Mouse (Mus musculus): ENCODE data around the gene Cdhr1. TPM values are rescaled to one million over a fixed set of nuclear protein-coding genes. Genes with fewer than 3 reads are reported as not detected.

The Cdhr1 gene
- total RNA-seq, 1 experiment from 2014 or later: not detected

DNA sequence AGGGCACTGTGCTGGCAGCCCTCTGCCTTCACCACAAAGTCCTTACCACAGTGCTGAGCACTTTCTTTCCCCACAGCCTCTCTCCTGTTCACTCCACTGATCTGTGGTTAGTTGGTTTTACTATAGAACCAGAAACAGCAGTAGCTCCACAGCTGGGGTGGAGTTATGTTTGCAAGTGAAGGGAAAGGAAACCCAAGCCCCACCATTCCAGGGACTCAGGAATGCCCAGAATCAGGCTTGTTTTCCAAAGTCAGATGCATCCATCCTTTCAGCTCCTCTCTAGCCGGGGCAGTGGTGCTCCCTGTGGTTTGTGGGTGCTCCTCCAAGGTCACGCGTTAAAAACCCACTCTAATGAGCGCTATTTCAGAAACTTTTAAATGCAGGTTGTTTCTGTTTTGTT, 2.6 kb downstream of the Cdhr1 start:
- ATAC-seq (replicated peaks; ENCODE audit: insufficient number of reproducible peaks, low FRiP score, low TSS enrichment, poor library complexity, severe bottlenecking): no peak

DNA sequence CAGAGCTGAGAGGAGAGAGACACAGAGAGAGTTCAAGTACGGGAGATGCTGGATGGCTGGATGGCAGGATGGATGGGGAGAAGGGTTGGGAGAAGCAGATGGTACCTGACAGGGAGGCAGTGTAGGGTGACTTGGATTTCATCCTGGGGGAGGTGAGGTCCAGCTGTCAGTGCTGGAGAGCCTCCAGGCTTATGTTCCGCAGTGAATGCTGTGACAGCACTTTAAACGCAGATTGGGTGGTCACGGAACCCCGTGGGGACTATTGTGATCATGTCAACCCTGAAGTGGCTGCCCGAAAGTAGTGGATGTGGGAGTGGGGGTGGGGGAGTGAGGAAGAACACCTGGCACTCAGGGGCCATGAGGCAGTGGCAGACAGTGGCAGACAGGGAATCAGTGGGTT, 3.7 kb downstream of the Cdhr1 start:
- ATAC-seq (replicated peaks; ENCODE audit: insufficient number of reproducible peaks, low FRiP score, low TSS enrichment, poor library complexity, severe bottlenecking): no peak

DNA sequence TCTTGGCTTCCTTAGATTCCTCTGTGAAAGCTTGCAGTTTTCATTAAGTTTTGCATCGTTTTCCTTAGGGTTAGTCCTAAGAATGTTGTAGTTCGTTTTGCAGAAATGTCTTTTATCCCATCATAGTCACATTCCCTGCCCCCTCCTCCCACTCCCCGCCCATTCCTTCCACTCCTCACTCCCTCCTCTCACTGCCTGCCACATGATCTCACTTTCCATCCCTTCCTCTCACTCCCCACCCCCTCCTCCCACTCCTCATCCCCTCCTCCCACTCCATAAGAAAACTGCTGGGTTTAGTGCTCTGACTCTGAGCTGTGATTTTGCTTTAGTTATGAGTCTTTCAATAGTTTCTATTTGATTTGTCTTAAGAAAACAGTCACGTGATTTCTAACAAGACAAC, 14.4 kb downstream of the Cdhr1 start:
- ATAC-seq (replicated peaks; ENCODE audit: insufficient number of reproducible peaks, low FRiP score, low TSS enrichment, poor library complexity, severe bottlenecking): no peak

DNA sequence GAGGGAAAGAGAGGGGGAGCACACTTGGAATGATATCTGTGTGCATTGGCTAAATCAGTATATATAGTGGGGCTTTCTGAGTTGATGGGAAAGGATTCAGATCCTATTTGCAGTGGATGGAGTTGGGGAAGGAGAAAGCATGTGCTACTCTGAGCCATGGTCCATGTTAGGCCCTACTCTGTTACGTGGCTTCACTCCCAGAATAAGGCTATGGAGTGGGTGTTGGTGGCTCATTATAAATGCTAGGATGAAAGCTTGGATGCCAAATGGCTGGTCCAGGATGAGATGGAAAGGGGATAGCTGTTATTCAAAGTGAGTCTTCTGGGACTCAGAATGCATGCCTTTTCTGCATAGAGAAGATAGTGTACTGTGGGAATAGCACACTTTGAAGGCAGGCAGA, 17.4 kb downstream of the Cdhr1 start:
- no peak for ATAC-seq (replicated peaks; ENCODE audit: insufficient number of reproducible peaks, low FRiP score, low TSS enrichment, poor library complexity, severe bottlenecking)

DNA sequence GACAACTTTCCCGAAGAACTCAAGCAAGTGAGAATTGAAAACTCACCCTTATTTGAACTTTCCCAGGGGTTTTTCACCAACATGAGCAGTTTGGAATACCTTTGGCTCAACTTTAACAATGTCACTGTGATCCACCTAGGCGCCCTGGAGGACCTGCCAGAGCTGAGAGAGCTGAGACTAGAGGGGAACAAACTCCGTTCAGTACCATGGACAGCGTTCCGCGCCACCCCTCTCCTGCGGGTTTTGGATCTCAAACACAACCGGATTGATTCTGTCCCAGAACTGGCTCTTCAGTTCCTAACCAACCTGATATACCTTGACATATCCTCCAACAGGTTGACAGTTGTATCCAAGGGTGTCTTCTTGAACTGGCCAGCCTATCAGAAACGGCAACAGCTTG, 29.6 kb downstream of the Cdhr1 start:
- no peak for ATAC-seq (replicated peaks; ENCODE audit: insufficient number of reproducible peaks, low FRiP score, low TSS enrichment, poor library complexity, severe bottlenecking)

DNA sequence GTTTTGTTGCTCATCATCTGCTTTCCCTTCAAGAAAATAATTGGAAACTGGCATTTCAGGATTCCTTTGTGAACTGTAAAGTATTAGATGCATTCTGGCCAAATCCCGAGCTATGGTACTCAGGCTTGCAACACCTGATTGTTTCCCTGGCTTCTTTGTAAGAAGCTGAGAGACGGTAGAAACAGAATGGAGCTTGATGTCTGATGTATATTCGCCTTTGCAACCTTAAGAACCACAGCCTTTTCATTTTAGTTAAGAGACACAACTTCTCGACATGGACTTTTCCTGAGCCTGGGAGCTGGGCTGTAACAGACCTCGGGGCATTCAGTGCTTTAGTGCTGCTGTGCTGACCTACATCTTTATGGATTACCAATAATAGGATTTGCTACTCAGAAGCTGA, 30.5 kb downstream of the Cdhr1 start, which contains the start of gene Lrit2:
TSS of gene Lrit2 (plus strand) at position 301 of the 400 bp plus-strand sequence.
- no peak for ATAC-seq (replicated peaks; ENCODE audit: insufficient number of reproducible peaks, low FRiP score, low TSS enrichment, poor library complexity, severe bottlenecking)

DNA sequence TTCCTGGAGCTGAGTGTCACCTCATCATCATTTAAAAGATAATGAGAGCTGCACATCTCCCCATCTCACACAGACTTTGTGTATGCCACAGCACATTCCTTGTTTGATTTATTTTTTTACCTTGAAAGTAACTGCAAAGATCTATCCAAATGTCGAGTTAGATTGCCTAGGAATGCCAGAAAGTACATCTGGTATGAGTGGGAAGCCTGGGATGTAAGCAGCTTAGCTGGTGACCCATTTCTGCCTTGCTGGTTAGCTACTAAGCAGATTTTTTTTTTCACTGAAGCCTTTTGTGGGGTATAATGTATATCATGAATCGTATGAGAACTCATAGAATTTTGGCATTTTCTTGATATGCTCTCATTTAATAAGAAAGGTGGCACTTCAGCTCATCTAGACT, 31.5 kb downstream of the Cdhr1 start:
- no peak for ATAC-seq (replicated peaks; ENCODE audit: insufficient number of reproducible peaks, low FRiP score, low TSS enrichment, poor library complexity, severe bottlenecking)

DNA sequence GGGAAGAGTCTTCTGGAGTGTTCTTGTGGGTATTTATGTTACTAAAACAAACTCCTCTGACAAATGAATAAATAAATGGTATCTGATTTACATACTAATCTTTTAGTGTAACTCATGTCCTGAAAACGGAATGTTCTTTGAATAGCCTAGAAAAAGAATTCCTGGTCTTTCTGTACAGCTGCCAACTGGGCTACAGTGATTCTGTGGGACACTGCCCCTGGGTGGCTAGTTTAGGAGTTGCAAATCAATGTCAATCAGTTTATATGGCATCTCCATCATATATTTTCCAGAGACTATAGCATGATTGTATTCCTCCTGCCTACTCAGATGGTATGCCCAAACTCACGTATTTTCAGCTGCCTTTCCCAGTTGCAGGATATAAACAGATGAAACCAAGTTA, 33.3 kb downstream of the Cdhr1 start:
- no peak for ATAC-seq (replicated peaks; ENCODE audit: insufficient number of reproducible peaks, low FRiP score, low TSS enrichment, poor library complexity, severe bottlenecking)

DNA sequence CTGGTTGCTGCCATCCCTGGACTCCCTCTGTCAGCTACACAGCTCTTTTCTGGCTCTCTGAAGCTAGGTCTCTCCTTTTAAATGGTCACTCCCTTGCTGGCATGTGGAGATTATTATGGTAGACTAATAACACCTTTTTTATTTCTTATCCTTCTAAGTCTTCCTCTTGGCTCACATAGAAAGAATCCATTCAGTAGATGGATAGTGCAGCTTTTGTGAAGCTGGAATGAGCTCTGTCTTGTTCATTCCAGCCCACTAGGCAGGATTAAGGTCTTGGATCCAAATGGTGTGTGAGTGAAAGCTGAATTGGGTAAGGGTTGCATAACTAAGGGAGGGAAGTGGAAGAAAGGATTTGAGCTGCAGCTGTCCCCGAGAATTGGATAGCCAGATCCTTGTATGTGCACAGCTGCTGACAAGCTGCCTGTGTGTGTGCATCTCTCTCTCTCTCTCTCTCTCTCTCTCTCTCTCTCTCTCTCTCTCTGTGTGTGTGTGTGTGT, 49.2 kb downstream of the Cdhr1 start, which contains the start of gene Rgr:
TSS of gene Rgr (minus strand) at position 51 of the 497 bp plus-strand sequence.
- ATAC-seq (replicated peaks; ENCODE audit: insufficient number of reproducible peaks, low FRiP score, low TSS enrichment, poor library complexity, severe bottlenecking): no peak

DNA sequence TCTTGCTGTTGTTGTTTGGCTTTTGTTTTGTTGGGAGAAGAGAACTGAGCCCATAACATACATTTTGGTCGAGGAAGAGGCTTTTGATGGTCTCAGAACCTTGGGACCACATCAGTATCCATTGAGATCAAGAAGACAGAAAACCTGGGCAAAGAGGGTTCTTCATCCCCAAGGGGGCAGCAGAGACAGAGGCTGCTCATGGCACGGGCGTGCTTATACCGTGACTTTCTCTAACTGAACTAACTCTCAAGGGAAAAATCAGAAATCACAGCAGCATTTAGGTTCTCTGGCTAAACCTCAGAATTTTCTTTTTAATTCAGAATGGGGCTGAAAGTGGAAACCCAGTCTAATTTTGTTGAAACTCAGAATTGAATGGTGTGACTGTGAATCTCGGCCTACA, 63.7 kb downstream of the Cdhr1 start:
- no peak for ATAC-seq (replicated peaks; ENCODE audit: insufficient number of reproducible peaks, low FRiP score, low TSS enrichment, poor library complexity, severe bottlenecking)

DNA sequence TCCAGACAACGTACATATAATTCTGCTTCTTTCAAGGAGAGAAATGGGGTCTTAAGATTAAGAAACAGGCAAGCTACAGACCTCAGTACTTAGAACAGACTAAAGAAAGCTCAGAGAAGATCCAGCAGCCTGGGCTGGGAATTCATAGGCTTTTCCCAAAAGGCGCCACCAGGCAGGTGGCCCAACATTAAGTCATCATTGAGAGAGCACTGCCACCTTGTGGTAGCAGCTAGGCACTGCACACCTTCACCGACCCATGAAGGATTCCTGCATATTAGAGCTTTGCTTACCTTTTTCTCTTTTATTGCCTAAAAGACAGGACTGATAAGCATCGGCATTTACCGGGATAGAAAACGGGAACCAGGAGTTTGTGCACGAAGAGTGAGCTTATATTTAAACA, 64.9 kb downstream of the Cdhr1 start:
- peak; percentile 64; the same call in 1 of the 2 replicates for ATAC-seq (replicated peaks; ENCODE audit: insufficient number of reproducible peaks, low FRiP score, low TSS enrichment, poor library complexity, severe bottlenecking)

DNA sequence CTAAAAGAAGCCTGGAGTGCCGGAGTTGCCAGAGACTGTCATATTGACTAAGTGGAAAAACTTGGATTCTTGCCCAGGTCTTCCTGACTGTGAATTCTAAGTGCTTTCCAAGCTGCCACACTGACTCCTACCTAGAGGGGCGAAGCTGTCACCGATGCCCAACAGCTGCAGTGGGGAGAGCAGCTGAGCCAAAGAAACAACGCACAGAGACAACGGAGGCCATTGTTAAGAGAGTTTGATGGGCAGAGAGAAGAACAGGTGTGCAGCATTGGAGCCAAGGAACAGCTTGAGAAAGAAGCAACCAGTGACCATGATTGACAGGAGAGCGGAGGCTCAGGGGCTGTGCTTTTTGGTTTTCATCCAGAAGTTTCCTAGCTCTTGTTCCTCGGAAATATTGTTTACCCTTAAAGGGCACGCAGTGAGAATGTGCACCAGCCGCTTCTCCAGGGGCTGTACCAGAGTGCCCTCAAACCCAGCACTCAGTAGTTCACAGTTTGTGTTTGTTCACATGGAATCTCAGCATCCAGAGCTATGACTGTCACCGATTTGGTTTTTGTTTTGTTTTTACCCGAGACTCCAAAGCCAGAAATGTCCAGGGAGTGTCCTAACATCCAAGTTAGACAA, 65.6 kb downstream of the Cdhr1 start:
- no peak for ATAC-seq (replicated peaks; ENCODE audit: insufficient number of reproducible peaks, low FRiP score, low TSS enrichment, poor library complexity, severe bottlenecking)

DNA sequence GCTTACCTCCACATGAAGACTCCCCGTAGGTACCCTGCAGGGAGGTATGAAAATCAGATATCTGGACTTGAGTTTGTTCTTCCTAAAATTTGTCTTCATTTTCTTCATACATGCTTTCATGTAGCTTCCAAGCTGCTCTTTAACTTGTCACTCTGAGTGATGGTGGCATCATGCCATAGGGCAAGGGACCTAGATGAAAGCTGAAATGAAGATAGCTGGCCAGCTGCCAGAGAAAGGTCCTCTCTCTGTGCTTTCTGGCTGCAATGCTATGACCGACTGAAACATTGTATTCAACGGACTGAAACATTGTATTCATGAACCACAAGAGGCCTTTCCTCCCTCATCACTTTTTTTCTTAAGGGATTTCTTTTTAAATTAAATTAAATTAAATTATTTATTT, 69.6 kb downstream of the Cdhr1 start:
- ATAC-seq (replicated peaks; ENCODE audit: insufficient number of reproducible peaks, low FRiP score, low TSS enrichment, poor library complexity, severe bottlenecking): no peak

DNA sequence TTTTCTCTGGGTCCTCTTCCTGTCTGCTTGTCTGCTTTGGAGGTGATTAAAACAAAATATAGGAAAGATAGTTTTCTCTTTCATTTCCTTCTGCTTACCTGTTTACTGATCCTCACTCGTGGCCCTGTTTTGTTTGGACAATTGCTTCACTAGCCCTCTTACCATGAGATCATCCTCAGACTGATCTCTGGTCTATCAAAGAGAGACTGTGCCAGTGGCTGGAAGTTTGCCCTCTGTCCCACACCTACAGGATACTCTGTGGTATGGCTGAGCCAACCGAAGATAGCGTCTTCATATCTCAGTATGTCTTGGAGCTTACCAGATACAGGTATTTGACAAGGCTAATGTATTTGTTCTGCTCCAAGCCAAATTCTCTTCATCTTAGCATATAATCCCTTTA, 70.2 kb downstream of the Cdhr1 start:
- ATAC-seq (replicated peaks; ENCODE audit: insufficient number of reproducible peaks, low FRiP score, low TSS enrichment, poor library complexity, severe bottlenecking): no peak

Other genes starting within 250 kb of the Cdhr1 start
- gene Ccser2, start 129.6 kb downstream of the Cdhr1 start, total RNA-seq (2017): 16.0 to 36.6 TPM (median 32.1 TPM) in 3 replicates
- gene Rgr, start 49.4 kb downstream of the Cdhr1 start, total RNA-seq (2017): not detected in 3 replicates
- gene Lrit1, start 43.5 kb downstream of the Cdhr1 start, total RNA-seq (2017): not detected in 3 replicates
- gene Lrit2, start 30.4 kb downstream of the Cdhr1 start, total RNA-seq (2017): not detected in 3 replicates
- 7.5 TPM in 1 of 3 replicates, not detected in the others for gene 2610528A11Rik, start 15.7 kb upstream of the Cdhr1 start, total RNA-seq (2017)
- 155 to 234 TPM (median 159 TPM) in 3 replicates for gene Ghitm, start 36.9 kb upstream of the Cdhr1 start, total RNA-seq (2017)

Measured in monocyte, adult 5-6 weeks (primary cell).